Comparison of ENCODE assay signal across 8 mouse cellular contexts in the genomic region with DNA sequence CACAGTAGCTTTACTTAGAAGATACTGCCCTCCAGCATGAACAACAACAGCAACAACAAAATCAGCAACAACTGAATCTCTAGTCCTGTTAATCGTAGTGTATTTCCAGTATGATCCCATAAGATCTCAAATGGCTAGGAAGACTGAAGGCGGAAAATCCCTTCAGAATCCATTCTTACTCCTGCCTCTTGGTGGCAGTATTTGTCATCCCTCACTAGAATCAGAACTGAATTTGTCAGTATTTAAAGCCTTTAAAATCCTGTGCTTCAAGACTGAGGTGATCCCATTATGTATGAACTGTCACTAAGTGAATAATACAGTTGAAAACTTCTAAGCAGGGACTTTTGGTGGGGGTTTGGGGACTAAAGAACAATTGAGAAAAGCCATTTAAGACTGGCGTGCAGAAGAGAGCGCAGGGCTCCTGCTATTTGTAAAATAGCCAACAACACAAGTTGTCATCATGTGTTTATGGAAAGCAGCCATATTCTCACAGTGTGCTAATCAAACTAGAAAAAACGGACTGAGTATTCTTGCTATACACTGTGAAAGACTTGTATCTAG.
A peak's percentile ranks its signal among the peaks of the same experiment; 100 is the strongest.
DNase-seq lines count a peak whose midpoint lies in the region; ATAC-seq and TF ChIP-seq lines count a peak whose summit lies in the region.

No protein-coding gene starts in this region.

- no peaks in the 10 kb centered on the region for H3K4me1 ChIP-seq in limb, embryonic 14.5 days (ENCODE audit: control insufficient read depth, insufficient read depth, low read length)
- no peaks in the 10 kb centered on the region for H3K4me1 ChIP-seq in limb, embryonic 10.5 days
- no peaks in the 10 kb centered on the region for H3K4me1 ChIP-seq in thymus, adult 2 months (replicated peaks; ENCODE audit: control insufficient read depth, insufficient read depth, low read length)

- H3K27me3 ChIP-seq in limb, embryonic 14.5 days (ENCODE audit: control insufficient read depth, insufficient read depth, low read length) = no peaks in the 10 kb centered on the region
- no peaks in the 10 kb centered on the region for H3K27me3 ChIP-seq in limb, embryonic 10.5 days (ENCODE audit: low read depth, poor library complexity, severe bottlenecking)
- H3K27me3 ChIP-seq in thymus, adult 2 months (ENCODE audit: control insufficient read depth, insufficient read depth, low read length) = no peaks in the 10 kb centered on the region

- H3K4me2 ChIP-seq in limb, embryonic 14.5 days (replicated peaks; ENCODE audit: low read depth, low read length, severe bottlenecking) = no peak overlapping the region

- TF ChIP-seq CTCF in thymus, adult 2 months (IDR thresholded peaks at IDR 0.05; ENCODE audit: borderline replicate concordance, control insufficient read depth, extremely low read depth, insufficient read depth, low read length, poor library complexity) = no peak

- 66% methylated on average over 5 of the region's 5 CpGs for WGBS in limb, embryonic 14.5 days
- WGBS in limb, embryonic 10.5 days = 78% methylated on average over 5 of the region's 5 CpGs
- 84% methylated on average over 5 of the region's 5 CpGs for WGBS in thymus, adult 2 months

- no peaks in the 10 kb centered on the region for H3K36me3 ChIP-seq in limb, embryonic 14.5 days (ENCODE audit: control insufficient read depth, insufficient read depth, low read length)
- H3K36me3 ChIP-seq in limb, embryonic 10.5 days = no peaks in the 10 kb centered on the region
- H3K36me3 ChIP-seq in thymus, adult 2 months (ENCODE audit: control insufficient read depth, insufficient read depth, low read length) = no peaks in the 10 kb centered on the region

- TF ChIP-seq POLR2A in limb, embryonic 14.5 days (IDR thresholded peaks at IDR 0.05; ENCODE audit: borderline replicate concordance, extremely low read depth, insufficient read depth, insufficient read length) = no peak
- TF ChIP-seq POLR2A in thymus, adult 2 months (IDR thresholded peaks at IDR 0.05; ENCODE audit: control insufficient read depth, extremely low read depth, insufficient read depth, low read length, poor library complexity) = no peak

- no peak overlapping the region for H3K4me3 ChIP-seq in limb, embryonic 14.5 days (replicated peaks; ENCODE audit: low read length)
- H3K4me3 ChIP-seq in limb, embryonic 10.5 days = no peak overlapping the region
- H3K4me3 ChIP-seq in thymus, adult 2 months (ENCODE audit: control insufficient read depth, insufficient read depth, low read length) = no peak overlapping the region

- H3K9me3 ChIP-seq in limb, embryonic 14.5 days (ENCODE audit: control insufficient read depth, low read length) = no peaks in the 10 kb centered on the region
- no peaks in the 10 kb centered on the region for H3K9me3 ChIP-seq in limb, embryonic 10.5 days (replicated peaks)

- no peak for DNase-seq in frontal cortex, postnatal 25 days (ENCODE audit: low spot score in 2 of 2)
- peak; percentile 65 for DNase-seq in limb, embryonic 14.5 days (ENCODE audit: low spot score)
- DNase-seq in limb, embryonic 10.5 days (ENCODE audit: low spot score) = no peak
- peak; percentile 79 for DNase-seq in NIH3T3 (ENCODE audit: low read depth)
- no peak for DNase-seq in thymus, adult 2 months
- no peak for DNase-seq in urinary bladder, postnatal 14 days (ENCODE audit: low spot score)

- H3K9ac ChIP-seq in limb, embryonic 14.5 days (ENCODE audit: low read depth, low read length, severe bottlenecking) = no peak overlapping the region

- ATAC-seq in frontal cortex, adult (ENCODE audit: low TSS enrichment) = peak; percentile 80
- ATAC-seq in limb, embryonic 14.5 days (ENCODE audit: low FRiP score, low read depth) = no peak
- ATAC-seq in megakaryocyte progenitor cell, adult 5-6 weeks (replicated peaks; ENCODE audit: poor library complexity) = peak; percentile 44; the same call in 1 of the 2 replicates

- no peak overlapping the region for H3K27ac ChIP-seq in limb, embryonic 14.5 days (replicated peaks; ENCODE audit: low read depth, low read length)
- H3K27ac ChIP-seq in limb, embryonic 10.5 days = no peak overlapping the region
- H3K27ac ChIP-seq in thymus, adult 2 months (ENCODE audit: control insufficient read depth, insufficient read depth, low read length) = no peak overlapping the region

Comparison
In these comparisons a context has a peak if more than half of its experiments do, and no peak if none do; other contexts are left out.
1. DNase-seq: peak in limb, embryonic 14.5 days (single experiment) and NIH3T3 (single experiment); none in frontal cortex, postnatal 25 days (0 of 2), limb, embryonic 10.5 days (single experiment), thymus, adult 2 months (single experiment) and urinary bladder, postnatal 14 days (single experiment).